Mouse (Mus musculus) liver, embryonic 12.5 days (tissue): ENCODE measurements around the gene Hpca. TPM values are rescaled to one million over a fixed set of nuclear protein-coding genes. Genes with fewer than 3 reads are reported as not detected.

Experiments used
- ATAC-seq: fragments of 200-750 bp; cut with Nextera tagmentation; 2 replicates; pipeline ENCODE4 v1.8.0; 2017; ENCODE audit warnings: moderate number of reproducible peaks, mild to moderate bottlenecking, moderate library complexity
- H3K27ac ChIP-seq: fragments of 300-500 bp; sonication (generic); 2 replicates; pipeline ENCODE4 v1.5.1; 2016; ENCODE audit warnings: mild to moderate bottlenecking
- H3K27me3 ChIP-seq: fragments of 300-500 bp; sonication (generic); replicated peaks from 2 replicates; pipeline ENCODE4 v1.6.1; 2016; ENCODE audit warnings: mild to moderate bottlenecking, moderate library complexity
- H3K36me3 ChIP-seq: fragments of 300-500 bp; sonication (generic); 2 replicates; pipeline ENCODE4 v1.6.1; 2016; ENCODE audit warnings: mild to moderate bottlenecking, moderate library complexity
- H3K4me1 ChIP-seq: fragments of 300-500 bp; sonication (generic); 2 replicates; pipeline ENCODE4 v1.6.1; 2016
- H3K4me2 ChIP-seq: fragments of 300-500 bp; sonication (generic); 2 replicates; pipeline ENCODE4 v1.6.1; 2016; ENCODE audit warnings: mild to moderate bottlenecking, moderate library complexity
- H3K4me3 ChIP-seq: fragments of 300-500 bp; sonication (generic); 2 replicates; pipeline ENCODE4 v1.5.1; 2016; ENCODE audit warnings: mild to moderate bottlenecking, moderate library complexity
- H3K9ac ChIP-seq: fragments of 300-500 bp; sonication (generic); 2 replicates; pipeline ENCODE4 v1.6.1; 2016; ENCODE audit warnings: mild to moderate bottlenecking, moderate library complexity
- H3K9me3 ChIP-seq: fragments of 300-500 bp; sonication (generic); replicated peaks from 2 replicates; pipeline ENCODE4 v1.6.1; 2016; ENCODE audit warnings: mild to moderate bottlenecking, moderate library complexity
- WGBS: fragments of 180-500 bp; shearing (Covaris S2); methylation state at CpG from one replicate; pipeline ENCODE4 v1.1.7; 2016; ENCODE audit not compliant: insufficient replicate concordance; 5-methylcytosine and 5-hydroxymethylcytosine counted together
- polyA plus RNA-seq: library from polyadenylated mRNA; unstranded; fragments of >200 nt; fragmentation: Nextera tagmentation; extraction: Ambion mirVana; gene quantifications from 2 replicates; pipeline ENCODE4 v1.2.1, GENCODE M21; 2016

The Hpca gene
- polyA plus RNA-seq, 1 experiment from 2014 or later, result 2.3 TPM

DNA sequence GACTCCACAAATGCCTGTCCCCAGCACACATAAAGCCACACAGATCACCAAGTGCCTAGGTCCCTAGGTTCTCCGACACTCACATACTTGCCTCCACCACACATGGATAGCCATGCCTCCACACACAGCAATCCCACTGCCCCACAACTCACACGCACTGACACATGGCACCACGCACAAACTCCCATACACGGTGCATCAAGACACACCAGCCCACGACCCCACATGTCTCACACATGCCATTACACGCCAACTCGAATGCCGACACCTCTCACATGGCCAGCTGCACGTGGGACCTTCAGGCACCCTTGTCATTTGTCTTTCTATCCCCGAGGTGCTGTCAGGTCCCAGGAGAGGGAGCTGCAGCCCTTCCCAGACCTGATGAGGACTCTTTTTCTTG lies 2.1 kb downstream of the Hpca start:
- no peak overlapping the region for H3K4me2 ChIP-seq
- H3K9ac ChIP-seq, result no peak overlapping the region
- ATAC-seq, result no peak
- H3K27ac ChIP-seq, result no peak overlapping the region
- WGBS, result 62% methylated on average over 10 of the region's 10 CpGs
- no peaks in the 10 kb centered on the region for H3K9me3 ChIP-seq
- peaks cover 12% of the 10 kb centered on the region for H3K4me1 ChIP-seq
- no peaks in the 10 kb centered on the region for H3K36me3 ChIP-seq
- H3K4me3 ChIP-seq, result no peak overlapping the region
- peaks cover 97% of the 10 kb centered on the region for H3K27me3 ChIP-seq

GRCm38 (mm10) chr4:129117720-129118510 lies 3.9 kb downstream of the Hpca start:
- no peak overlapping the region for H3K4me2 ChIP-seq
- no peak overlapping the region for H3K9ac ChIP-seq
- H3K4me3 ChIP-seq, result no peak overlapping the region
- H3K27ac ChIP-seq, result no peak overlapping the region
- peaks cover 12% of the 10 kb centered on the region for H3K4me1 ChIP-seq
- no peak for ATAC-seq
- no peaks in the 10 kb centered on the region for H3K9me3 ChIP-seq
- peaks cover 97% of the 10 kb centered on the region for H3K27me3 ChIP-seq
- 77% methylated on average over 14 of the region's 14 CpGs for WGBS
- H3K36me3 ChIP-seq, result no peaks in the 10 kb centered on the region

DNA sequence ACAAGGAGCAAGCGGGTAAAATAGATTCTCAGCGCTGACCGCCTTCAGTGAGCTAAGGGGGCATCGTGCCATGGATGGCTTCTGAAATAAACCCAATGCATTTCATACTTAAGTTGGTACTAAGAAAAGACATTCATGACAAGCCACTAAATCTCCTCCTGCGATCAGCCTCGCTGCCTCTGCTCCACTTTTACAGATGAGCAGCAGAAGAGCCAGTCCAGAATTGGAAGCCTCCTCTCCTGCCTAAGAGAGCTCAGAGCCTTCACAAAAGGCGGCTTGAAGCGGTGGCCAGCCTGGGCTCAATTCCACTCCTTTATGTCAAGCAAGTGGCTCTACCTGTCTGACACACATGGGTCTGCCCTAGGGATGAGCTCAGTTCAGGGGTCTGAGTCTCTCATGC lies 5.1 kb downstream of the Hpca start:
- Histone ChIP-seq H3K4me3 (no peak overlapping the region), H3K9me3 (no peaks in the 10 kb centered on the region), H3K36me3 (no peaks in the 10 kb centered on the region), H3K9ac (no peak overlapping the region), H3K4me1 (peaks cover 16% of the 10 kb centered on the region), H3K27me3 (peaks cover 94% of the 10 kb centered on the region), H3K27ac (no peak overlapping the region), H3K4me2 (no peak overlapping the region)
- ATAC-seq, result no peak
- WGBS, result 84% methylated on average over 8 of the region's 8 CpGs

- Histone ChIP-seq H3K9ac (no peak overlapping the region), H3K9me3 (no peaks in the 10 kb centered on the region), H3K4me3 (no peak overlapping the region), H3K27me3 (peaks cover 84% of the 10 kb centered on the region), H3K36me3 (no peaks in the 10 kb centered on the region), H3K27ac (no peak overlapping the region), H3K4me1 (peaks cover 15% of the 10 kb centered on the region; the same call in 1 of the 2 replicates), H3K4me2 (no peak overlapping the region)
- peak; percentile 70 for ATAC-seq
- 27% methylated on average over 28 of the region's 28 CpGs for WGBS
Observed at GRCm38 (mm10) chr4:129113083-129113988, 8.5 kb downstream of the Hpca start.

DNA sequence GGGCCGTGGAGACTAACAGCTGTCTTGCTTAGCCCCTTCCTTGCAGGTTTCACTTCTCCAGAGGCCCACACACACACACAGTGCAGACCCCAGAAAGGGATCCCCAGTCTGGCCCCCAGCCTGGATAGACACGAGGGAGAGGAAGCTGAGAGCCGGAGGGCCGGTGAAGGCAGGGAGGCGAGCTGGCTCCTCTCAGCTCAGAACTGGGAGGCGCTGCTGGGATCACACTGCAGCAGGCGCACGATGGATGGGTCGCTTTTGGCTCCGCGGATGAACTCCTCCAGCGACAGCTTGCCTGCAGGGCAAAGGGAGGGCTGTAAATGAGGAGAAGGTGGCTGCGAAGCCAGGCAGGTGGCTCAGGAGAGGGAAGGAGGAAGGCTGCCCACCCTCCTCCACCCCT lies 9.6 kb downstream of the Hpca start:
- Histone ChIP-seq H3K9me3 (no peaks in the 10 kb centered on the region), H3K36me3 (no peaks in the 10 kb centered on the region), H3K4me1 (peaks cover 22% of the 10 kb centered on the region), H3K9ac (no peak overlapping the region), H3K4me2 (no peak overlapping the region), H3K27ac (no peak overlapping the region), H3K27me3 (peaks cover 84% of the 10 kb centered on the region), H3K4me3 (no peak overlapping the region)
- 51% methylated on average over 13 of the region's 13 CpGs for WGBS
- no peak for ATAC-seq

DNA sequence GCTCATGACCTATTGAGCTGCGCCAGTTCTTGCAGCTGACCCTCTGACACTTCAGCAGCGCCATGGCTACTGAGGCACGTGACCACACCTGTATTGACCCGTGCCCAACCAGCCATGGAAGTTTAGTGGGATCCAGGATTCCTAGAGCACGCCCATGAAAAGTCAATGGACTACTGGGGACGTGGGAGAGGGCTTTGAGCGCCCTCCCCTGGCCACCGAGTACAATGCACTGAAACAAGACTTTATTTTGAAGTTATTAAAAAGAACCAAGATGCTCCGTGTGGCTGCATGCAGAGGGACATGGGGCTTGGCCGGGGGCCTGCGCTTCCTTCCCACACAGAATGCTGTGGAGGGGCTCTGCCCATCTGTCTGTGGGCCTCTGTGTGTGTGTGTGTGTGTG lies 10.5 kb downstream of the Hpca start:
- no peaks in the 10 kb centered on the region for H3K9me3 ChIP-seq
- no peak overlapping the region for H3K9ac ChIP-seq
- peaks cover 87% of the 10 kb centered on the region for H3K27me3 ChIP-seq
- peaks cover 22% of the 10 kb centered on the region for H3K4me1 ChIP-seq
- no peak for ATAC-seq
- WGBS, result 38% methylated on average over 11 of the region's 11 CpGs
- no peak overlapping the region for H3K4me2 ChIP-seq
- no peaks in the 10 kb centered on the region for H3K36me3 ChIP-seq
- H3K4me3 ChIP-seq, result no peak overlapping the region
- H3K27ac ChIP-seq, result no peak overlapping the region

- H3K36me3 ChIP-seq, result no peaks in the 10 kb centered on the region
Observed at GRCm38 (mm10) chr4:129110804-129111203, 11.0 kb downstream of the Hpca start.

GRCm38 (mm10) chr4:129108624-129109023 lies 13.2 kb downstream of the Hpca start:
- Histone ChIP-seq H3K27me3 (peaks cover 87% of the 10 kb centered on the region), H3K9me3 (no peaks in the 10 kb centered on the region), H3K9ac (no peak overlapping the region), H3K36me3 (no peaks in the 10 kb centered on the region), H3K4me1 (peaks cover 22% of the 10 kb centered on the region), H3K27ac (no peak overlapping the region), H3K4me2 (no peak overlapping the region), H3K4me3 (no peak overlapping the region)
- ATAC-seq, result no peak
- 77% methylated on average over 7 of the region's 7 CpGs for WGBS

More at GRCm38 (mm10) chr4:129110804-129111203, 11.0 kb downstream of the Hpca start:
- Histone ChIP-seq H3K9ac (no peak overlapping the region), H3K27ac (no peak overlapping the region), H3K4me2 (no peak overlapping the region), H3K9me3 (no peaks in the 10 kb centered on the region), H3K27me3 (peaks cover 87% of the 10 kb centered on the region), H3K4me1 (peaks cover 22% of the 10 kb centered on the region), H3K4me3 (no peak overlapping the region)
- WGBS, result 64% methylated on average over 6 of the region's 6 CpGs
- ATAC-seq, result no peak

GRCm38 (mm10) chr4:129107348-129107899 lies 14.4 kb downstream of the Hpca start:
- WGBS, result 52% methylated on average over 10 of the region's 10 CpGs
- H3K27me3 ChIP-seq, result peaks cover 88% of the 10 kb centered on the region
- peaks cover 22% of the 10 kb centered on the region for H3K4me1 ChIP-seq
- no peaks in the 10 kb centered on the region for H3K36me3 ChIP-seq
- no peak overlapping the region for H3K27ac ChIP-seq
- H3K9me3 ChIP-seq, result no peaks in the 10 kb centered on the region
- no peak overlapping the region for H3K4me2 ChIP-seq
- no peak overlapping the region for H3K4me3 ChIP-seq
- H3K9ac ChIP-seq, result no peak overlapping the region
- no peak for ATAC-seq

GRCm38 (mm10) chr4:129106073-129106472 lies 15.8 kb downstream of the Hpca start:
- no peak for ATAC-seq
- peaks cover 83% of the 10 kb centered on the region for H3K27me3 ChIP-seq
- 21% methylated on average over 9 of the region's 9 CpGs for WGBS
- H3K4me1 ChIP-seq, result peaks cover 16% of the 10 kb centered on the region
- no peak overlapping the region; the same call in 1 of the 2 replicates for H3K4me2 ChIP-seq
- H3K4me3 ChIP-seq, result no peak overlapping the region
- no peak overlapping the region for H3K9ac ChIP-seq
- H3K27ac ChIP-seq, result no peak overlapping the region
- no peaks in the 10 kb centered on the region for H3K36me3 ChIP-seq
- no peaks in the 10 kb centered on the region for H3K9me3 ChIP-seq

- H3K27me3 ChIP-seq, result peaks cover 77% of the 10 kb centered on the region
- WGBS, result 2% methylated on average over 40 of the region's 40 CpGs
- H3K9ac ChIP-seq, result no peak within 1 kb of the TSS
- peaks cover 9% of the 10 kb centered on the region; the same call in 1 of the 2 replicates for H3K4me1 ChIP-seq
- peak within 1 kb of the TSS; percentile 45 for H3K4me2 ChIP-seq
- no peaks in the 10 kb centered on the region for H3K36me3 ChIP-seq
- peak; percentile 30; the same call in 1 of the 2 replicates for ATAC-seq
- H3K27ac ChIP-seq, result no peak within 1 kb of the TSS
- H3K4me3 ChIP-seq, result peak within 1 kb of the TSS; percentile 15; the same call in 1 of the 2 replicates
- H3K9me3 ChIP-seq, result no peaks in the 10 kb centered on the region
Observed at GRCm38 (mm10) chr4:129105356-129105755, 16.5 kb downstream of the Hpca start, which contains the start of gene Tmem54. Tmem54 (plus strand) TSS chr4:129105548.
